In the genomic region with DNA sequence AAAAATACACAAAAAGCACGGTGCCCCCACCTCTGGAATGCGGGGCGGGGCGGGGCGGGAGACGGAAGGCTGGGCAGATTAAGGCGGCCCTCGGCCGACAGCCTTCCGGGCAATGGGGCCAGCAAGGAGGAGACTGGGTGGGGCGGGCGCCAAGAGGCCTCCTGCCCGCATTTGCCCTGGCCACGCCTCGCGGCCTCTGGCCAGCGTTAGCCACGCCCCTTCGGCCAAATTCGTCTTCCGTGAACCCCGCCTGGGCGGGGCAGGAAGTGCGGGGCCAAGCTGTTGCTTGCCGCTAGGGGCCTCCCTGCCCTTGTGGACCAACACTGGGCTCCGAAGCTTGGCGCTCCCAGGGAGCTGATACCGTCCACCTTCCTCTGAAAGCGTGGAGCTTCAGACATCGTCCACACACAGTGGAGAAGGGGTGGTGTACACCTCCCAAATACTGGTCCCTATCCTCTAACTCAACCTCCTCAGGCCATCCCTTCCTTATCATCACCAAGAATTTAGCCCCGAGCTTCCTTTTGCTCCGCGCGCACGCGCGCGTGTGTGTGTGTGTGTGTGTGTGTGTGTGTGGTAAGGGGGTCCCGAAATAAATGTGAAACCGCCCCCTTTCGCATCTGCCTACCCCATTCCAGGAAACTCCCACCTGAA, we compare ENCODE assay signal across 1 mouse cellular context.
TF ChIP-seq lines count a peak whose summit lies in the region.

No protein-coding gene starts in this region.

TF ChIP-seq in MEL, 35 proteins besides CTCF, POLR2A, EP300 and RAD21 (continued from another document):
- TF ChIP-seq MAX (IDR thresholded peaks at IDR 0.05; ENCODE audit: low read length) (peak; percentile 62; the same call in 1 of the 2 replicates), MAFK (IDR thresholded peaks at IDR 0.05; ENCODE audit: borderline replicate concordance, low read depth, low read length) (no peak)
